Comparison of ENCODE assay signal across 9 mouse cellular contexts in the genomic region with DNA sequence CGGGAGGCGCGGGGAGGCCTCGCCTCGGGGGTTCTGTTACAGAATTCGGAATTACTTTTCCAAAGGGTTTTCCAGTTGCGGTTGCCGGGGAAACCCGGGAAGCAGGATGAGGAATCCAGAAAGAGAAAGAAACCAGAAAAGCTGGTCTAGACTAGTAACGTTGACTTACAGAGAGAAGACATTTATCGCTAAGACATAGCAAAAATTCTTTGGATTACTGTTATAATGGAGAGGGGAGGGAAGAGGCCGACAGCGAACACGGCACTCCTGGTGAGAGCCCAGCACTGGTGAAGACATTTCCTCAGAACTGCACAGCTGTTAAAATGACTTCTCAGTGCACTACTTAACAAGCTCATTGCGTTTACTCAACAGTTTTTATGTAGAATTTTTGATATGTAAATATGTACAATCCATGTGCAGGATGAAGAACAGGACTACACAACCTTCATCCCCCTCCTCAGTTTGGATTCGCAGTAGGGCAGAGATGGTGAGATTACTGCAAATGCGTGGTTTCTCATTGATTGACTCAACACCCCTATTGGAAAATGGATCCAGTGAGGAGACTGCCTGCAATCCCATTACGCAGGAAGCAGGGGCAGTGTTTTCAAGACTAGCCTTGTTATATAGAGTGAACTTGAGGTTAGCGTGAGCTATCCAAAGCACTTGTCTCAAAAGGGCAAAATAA. TPM values are rescaled to one million over a fixed set of nuclear protein-coding genes. Genes with fewer than 3 reads are reported as not detected.
DNase-seq lines count a peak whose midpoint lies in the region; ATAC-seq and TF ChIP-seq lines count a peak whose summit lies in the region.
"Had no signal": no experiment of that assay in that cellular context is flagged by ENCODE, and none has a peak within 500 bp of the region (broad histone marks: within the 10 kb centered on the region; RNA-seq: fewer than 3 reads in every experiment).

No protein-coding gene starts in this region.

- ATAC-seq in erythroblast, adult 5-6 weeks (replicated peaks; ENCODE audit: low FRiP score, poor library complexity, severe bottlenecking) = no peak
- ATAC-seq in neural tube, embryonic 15.5 days (ENCODE audit: low FRiP score) = peak; percentile 60

- peak overlapping the region; percentile 63 for H3K4me2 ChIP-seq in neural tube, embryonic 15.5 days

- WGBS in spleen, adult 2 months = 17% methylated on average over 19 of the region's 19 CpGs
- 3% methylated on average over 19 of the region's 19 CpGs for WGBS in neural tube, embryonic 15.5 days

- H3K27me3 ChIP-seq in erythroblast, embryonic 14.5 days (ENCODE audit: control insufficient read depth) = peaks cover 21% of the 10 kb centered on the region
- H3K27me3 ChIP-seq in spleen, adult 2 months (ENCODE audit: control insufficient read depth, insufficient read depth, low read length) = peaks cover 8% of the 10 kb centered on the region; the same call in 1 of the 2 replicates
- H3K27me3 ChIP-seq in neural tube, embryonic 15.5 days (replicated peaks) = no peaks in the 10 kb centered on the region

- no peak for TF ChIP-seq POLR2A in spleen, adult 2 months (IDR thresholded peaks at IDR 0.05; ENCODE audit: low read depth, low read length)

- no peaks in the 10 kb centered on the region for H3K9me3 ChIP-seq in erythroblast, embryonic 14.5 days (ENCODE audit: control insufficient read depth, low read length)
- H3K9me3 ChIP-seq in neural tube, embryonic 15.5 days (replicated peaks) = no peaks in the 10 kb centered on the region

- H3K4me1 ChIP-seq in erythroblast, embryonic 14.5 days (ENCODE audit: control insufficient read depth) = no peaks in the 10 kb centered on the region
- no peaks in the 10 kb centered on the region for H3K4me1 ChIP-seq in spleen, adult 2 months (ENCODE audit: control insufficient read depth, insufficient read depth, insufficient read length)
- peaks cover 18% of the 10 kb centered on the region for H3K4me1 ChIP-seq in neural tube, embryonic 15.5 days

- H3K9ac ChIP-seq in neural tube, embryonic 15.5 days (replicated peaks) = peak overlapping the region; percentile 81

- H3K36me3 ChIP-seq in erythroblast, embryonic 14.5 days (ENCODE audit: control insufficient read depth) = no peaks in the 10 kb centered on the region
- no peaks in the 10 kb centered on the region for H3K36me3 ChIP-seq in spleen, adult 2 months (ENCODE audit: control insufficient read depth, insufficient read depth, low read length)
- peaks cover 9% of the 10 kb centered on the region for H3K36me3 ChIP-seq in neural tube, embryonic 15.5 days

- no peak overlapping the region for H3K27ac ChIP-seq in spleen, adult 2 months (ENCODE audit: insufficient read depth, low read length)
- H3K27ac ChIP-seq in neural tube, embryonic 15.5 days (replicated peaks) = peak overlapping the region; percentile 97

- peak overlapping the region; percentile 49 for H3K4me3 ChIP-seq in erythroblast, embryonic 14.5 days (replicated peaks)
- H3K4me3 ChIP-seq in spleen, adult 2 months (ENCODE audit: extremely low read depth, insufficient read depth, insufficient read length) = peak overlapping the region; percentile 12; the same call in 1 of the 2 replicates
- H3K4me3 ChIP-seq in neural tube, embryonic 15.5 days (replicated peaks) = peak overlapping the region; percentile 65

- no peak for TF ChIP-seq CTCF in spleen, adult 2 months (IDR thresholded peaks at IDR 0.05; ENCODE audit: extremely low read depth, insufficient read depth, insufficient read length, insufficient replicate concordance)

- DNase-seq in spleen, adult 2 months (ENCODE audit: low read depth in 1 of 2, low spot score in 2 of 2) = no peak
- DNase-seq in spleen, postnatal 4 days (ENCODE audit: low spot score in 2 of 2) = no peak
- peak; percentile 32 for DNase-seq in layer of hippocampus, adult 9-10 months (ENCODE audit: low spot score)
- no peak for DNase-seq in adipocyte (ENCODE audit: low spot score)
- no peak for DNase-seq in kidney, adult 18-20 months

RNA-seq across cellular contexts. Expression of a gene that starts 22.0 kb away (rescaled TPM):
- polyA plus RNA-seq in erythroblast, embryonic 14.5 days (2012) = not detected in 2 replicates
- total RNA-seq in erythroblast, adult 5-6 weeks (2015; ENCODE audit: low replicate concordance) = not detected in 2 replicates
- not detected in 2 replicates for total RNA-seq in erythroblast, adult 5-6 weeks (2017; ENCODE audit: low replicate concordance)
- polyA plus RNA-seq in spleen, adult 2 months (2012; rRNA removed) = 0.07 and 0.11 TPM in 2 replicates
- 23.2 and 25.9 TPM in 2 replicates for polyA plus RNA-seq in neural tube, embryonic 15.5 days (2015; fragmentation: Nextera tagmentation; extraction: Ambion mirVana)
- total RNA-seq: CH12.LX had no signal

RNA-seq across cellular contexts. Expression of a gene that starts 53.5 kb away (rescaled TPM):
- polyA plus RNA-seq in erythroblast, embryonic 14.5 days (2012) = not detected in 2 replicates
- 15.0 and 24.4 TPM in 2 replicates for total RNA-seq in erythroblast, adult 5-6 weeks (2015; ENCODE audit: low replicate concordance)
- 8.8 and 13.6 TPM in 2 replicates for total RNA-seq in erythroblast, adult 5-6 weeks (2017; ENCODE audit: low replicate concordance)
- polyA plus RNA-seq in spleen, adult 2 months (2012; rRNA removed) = 12.4 and 14.0 TPM in 2 replicates
- polyA plus RNA-seq in neural tube, embryonic 15.5 days (2015; fragmentation: Nextera tagmentation; extraction: Ambion mirVana) = 15.9 and 18.0 TPM in 2 replicates

RNA-seq across cellular contexts. Expression of a gene that starts 58.2 kb away (rescaled TPM):
- not detected in 2 replicates for polyA plus RNA-seq in erythroblast, embryonic 14.5 days (2012)
- not detected in 2 replicates for total RNA-seq in erythroblast, adult 5-6 weeks (2015; ENCODE audit: low replicate concordance)
- total RNA-seq in erythroblast, adult 5-6 weeks (2017; ENCODE audit: low replicate concordance) = not detected in 2 replicates
- not detected in 2 replicates for polyA plus RNA-seq in spleen, adult 2 months (2012; rRNA removed)
- not detected in 2 replicates for polyA plus RNA-seq in neural tube, embryonic 15.5 days (2015; fragmentation: Nextera tagmentation; extraction: Ambion mirVana)
- total RNA-seq: CH12.LX had no signal

Comparison
In these comparisons a context has a peak if more than half of its experiments do, and no peak if none do; other contexts are left out.
1. H3K4me3 ChIP-seq: peak in every context shown above with its lines; median percentile 65 in neural tube, embryonic 15.5 days; 49 in erythroblast, embryonic 14.5 days; 12 in spleen, adult 2 months.
2. RNA of a gene that starts 22.0 kb away (polyA plus RNA-seq): 23.2 to 25.9 TPM in neural tube, embryonic 15.5 days; 0.07 to 0.11 TPM in spleen, adult 2 months and not detected in erythroblast, embryonic 14.5 days; every median in the first group is over 10 times any median in the second.
3. RNA of a gene that starts 53.5 kb away (polyA plus RNA-seq): 15.9 to 18.0 TPM in neural tube, embryonic 15.5 days and 12.4 to 14.0 TPM in spleen, adult 2 months; not detected in erythroblast, embryonic 14.5 days; every median in the first group is over 10 times any median in the second.